Mouse (Mus musculus): ENCODE measurements around the gene Abcc12.

GRCm38 (mm10) chr8:86536663-86536987 lies 43.9 kb downstream of the Abcc12 start:
- TF ChIP-seq GATA1 (IDR thresholded peaks at IDR 0.05; ENCODE audit: borderline replicate concordance, low read length) (no peak), FLI1 (IDR thresholded peaks at IDR 0.05; ENCODE audit: low read length) (no peak)

Data from megakaryocyte, embryonic 14.5 days (primary cell).